Mouse (Mus musculus): ENCODE results near the gene Lman1l. TPM values are rescaled to one million over a fixed set of nuclear protein-coding genes. Genes with fewer than 3 reads are reported as not detected.

Gene Lman1l
- not detected in 2 replicates for total RNA-seq (2015; ENCODE audit: low replicate concordance)
- total RNA-seq (2017; ENCODE audit: low replicate concordance): not detected in 2 replicates

GRCm38 (mm10) chr9:57620674-57621073 is at the start of gene Lman1l:
Gene Lman1l, minus strand, starts transcription at chr9:57620774.
- ATAC-seq (replicated peaks; ENCODE audit: low FRiP score, poor library complexity, severe bottlenecking): no peak

GRCm38 (mm10) chr9:57669566-57669965 is 49.0 kb upstream of the Lman1l start:
- no peak for ATAC-seq (replicated peaks; ENCODE audit: low FRiP score, poor library complexity, severe bottlenecking)

- no peak for ATAC-seq (replicated peaks; ENCODE audit: low FRiP score, poor library complexity, severe bottlenecking)
Measured at GRCm38 (mm10) chr9:57668277-57668676, 47.7 kb upstream of the Lman1l start.

- ATAC-seq (replicated peaks; ENCODE audit: low FRiP score, poor library complexity, severe bottlenecking): no peak
Measured at GRCm38 (mm10) chr9:57667817-57668216, 47.2 kb upstream of the Lman1l start.

- ATAC-seq (replicated peaks; ENCODE audit: low FRiP score, poor library complexity, severe bottlenecking): no peak
Measured at GRCm38 (mm10) chr9:57667136-57667535, 46.6 kb upstream of the Lman1l start.

GRCm38 (mm10) chr9:57666536-57666935 is 46.0 kb upstream of the Lman1l start:
- ATAC-seq (replicated peaks; ENCODE audit: low FRiP score, poor library complexity, severe bottlenecking): no peak

GRCm38 (mm10) chr9:57664616-57665015 is 44.0 kb upstream of the Lman1l start:
- no peak for ATAC-seq (replicated peaks; ENCODE audit: low FRiP score, poor library complexity, severe bottlenecking)

- ATAC-seq (replicated peaks; ENCODE audit: low FRiP score, poor library complexity, severe bottlenecking): no peak
Measured at GRCm38 (mm10) chr9:57661552-57661951, 41.0 kb upstream of the Lman1l start.

GRCm38 (mm10) chr9:57660501-57660900 is 39.9 kb upstream of the Lman1l start:
- peak; percentile 82 for ATAC-seq (replicated peaks; ENCODE audit: low FRiP score, poor library complexity, severe bottlenecking)

GRCm38 (mm10) chr9:57659774-57660173 is 39.2 kb upstream of the Lman1l start:
- peak; percentile 74 for ATAC-seq (replicated peaks; ENCODE audit: low FRiP score, poor library complexity, severe bottlenecking)

GRCm38 (mm10) chr9:57658970-57659369 is 38.4 kb upstream of the Lman1l start:
- ATAC-seq (replicated peaks; ENCODE audit: low FRiP score, poor library complexity, severe bottlenecking): no peak

- no peak for ATAC-seq (replicated peaks; ENCODE audit: low FRiP score, poor library complexity, severe bottlenecking)
Measured at GRCm38 (mm10) chr9:57657843-57658242, 37.3 kb upstream of the Lman1l start.

- ATAC-seq (replicated peaks; ENCODE audit: low FRiP score, poor library complexity, severe bottlenecking): no peak
Measured at GRCm38 (mm10) chr9:57656631-57657350, 36.2 kb upstream of the Lman1l start.

GRCm38 (mm10) chr9:57655749-57656148 is 35.2 kb upstream of the Lman1l start:
- peak; percentile 71 for ATAC-seq (replicated peaks; ENCODE audit: low FRiP score, poor library complexity, severe bottlenecking)

- ATAC-seq (replicated peaks; ENCODE audit: low FRiP score, poor library complexity, severe bottlenecking): no peak
Measured at GRCm38 (mm10) chr9:57654966-57655365, 34.4 kb upstream of the Lman1l start.

- ATAC-seq (replicated peaks; ENCODE audit: low FRiP score, poor library complexity, severe bottlenecking): no peak
Measured at GRCm38 (mm10) chr9:57653283-57653682, 32.7 kb upstream of the Lman1l start, which contains the start of gene Csk. Gene Csk, minus strand, starts transcription at chr9:57653631.

- no peak for ATAC-seq (replicated peaks; ENCODE audit: low FRiP score, poor library complexity, severe bottlenecking)
Measured at GRCm38 (mm10) chr9:57652855-57653254, 32.3 kb upstream of the Lman1l start.

- ATAC-seq (replicated peaks; ENCODE audit: low FRiP score, poor library complexity, severe bottlenecking): no peak
Measured at GRCm38 (mm10) chr9:57652351-57652750, 31.8 kb upstream of the Lman1l start.

GRCm38 (mm10) chr9:57650786-57651311 is 30.3 kb upstream of the Lman1l start:
- ATAC-seq (replicated peaks; ENCODE audit: low FRiP score, poor library complexity, severe bottlenecking): no peak

- ATAC-seq (replicated peaks; ENCODE audit: low FRiP score, poor library complexity, severe bottlenecking): no peak
Measured at GRCm38 (mm10) chr9:57650130-57650785, 29.7 kb upstream of the Lman1l start.

Measured in erythroblast, adult 5-6 weeks (primary cell).